16 mouse cellular contexts compared by ENCODE assay signal in the genomic region with DNA sequence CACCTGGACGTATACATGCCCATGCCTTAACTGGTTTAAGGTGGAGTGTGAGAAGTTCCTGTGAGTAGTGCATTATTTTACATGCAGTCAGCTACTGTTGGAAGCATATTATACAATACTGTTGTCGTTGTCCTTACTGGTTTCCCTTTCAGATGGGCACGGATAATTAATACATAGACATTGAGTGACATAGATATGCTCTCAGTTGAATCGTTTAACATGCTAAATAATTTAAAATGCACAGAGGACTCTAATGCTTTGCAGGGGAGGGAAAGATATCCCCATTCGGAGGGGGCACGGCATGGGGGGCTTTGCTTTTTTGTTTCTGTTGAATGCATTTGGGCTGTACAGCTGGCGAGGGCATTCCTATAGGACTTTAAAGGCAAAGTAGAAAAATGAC.
DNase-seq lines count a peak whose midpoint lies in the region; ATAC-seq lines count a peak whose summit lies in the region.
"Had no signal": no experiment of that assay in that cellular context is flagged by ENCODE, and none has a peak within 500 bp of the region (broad histone marks: within the 10 kb centered on the region; RNA-seq: fewer than 3 reads in every experiment).

No protein-coding gene starts in this region.

- DNase-seq in retina, embryonic 14.5 days (ENCODE audit: low spot score), result peak; percentile 52
- DNase-seq in thymus, postnatal 25 days, result no peak
- no peak for DNase-seq in gastrocnemius, postnatal 25 days
- DNase-seq in right cerebral cortex, postnatal 36 days (ENCODE audit: low spot score in 2 of 2), result no peak
- DNase-seq: cerebellum, adult 18-20 months; gastrocnemius, postnatal 14 days; kidney, adult 8-10 months; kidney, postnatal 4 days; lung, postnatal 10 days; right cerebral cortex, postnatal 25 days had no signal

- peak overlapping the region; percentile 44 for H3K4me2 ChIP-seq in forebrain, embryonic 13.5 days
- peak overlapping the region; percentile 16 for H3K4me2 ChIP-seq in hindbrain, embryonic 12.5 days (replicated peaks)
- peak overlapping the region; percentile 21 for H3K4me2 ChIP-seq in midbrain, embryonic 12.5 days (replicated peaks)
- H3K4me2 ChIP-seq: embryonic facial prominence, embryonic 12.5 days; heart, embryonic 11.5 days; liver, embryonic 12.5 days had no signal

- no peaks in the 10 kb centered on the region for H3K27me3 ChIP-seq in forebrain, embryonic 13.5 days
- no peaks in the 10 kb centered on the region for H3K27me3 ChIP-seq in hindbrain, embryonic 12.5 days
- no peaks in the 10 kb centered on the region for H3K27me3 ChIP-seq in midbrain, embryonic 12.5 days
- H3K27me3 ChIP-seq: embryonic facial prominence, embryonic 12.5 days; liver, embryonic 12.5 days had no signal

- peak; percentile 75 for ATAC-seq in forebrain, embryonic 13.5 days
- peak; percentile 84 for ATAC-seq in hindbrain, embryonic 12.5 days (ENCODE audit: low FRiP score)
- ATAC-seq in midbrain, embryonic 12.5 days (ENCODE audit: low FRiP score, low read depth), result peak; percentile 83
- ATAC-seq: liver, embryonic 12.5 days had no signal

- H3K27ac ChIP-seq in forebrain, embryonic 13.5 days, result peak overlapping the region; percentile 31; the same call in 1 of the 2 replicates
- 0 out of 2 replicates have a peak overlapping the region, but pooled peaks have one; percentile 18 for H3K27ac ChIP-seq in hindbrain, embryonic 12.5 days
- H3K27ac ChIP-seq in midbrain, embryonic 12.5 days (replicated peaks), result peak overlapping the region; percentile 60
- H3K27ac ChIP-seq: embryonic facial prominence, embryonic 12.5 days; liver, embryonic 12.5 days had no signal

- WGBS in forebrain, embryonic 13.5 days, result 13% methylated on average over 7 of the region's 7 CpGs
- WGBS in hindbrain, embryonic 12.5 days, result 37% methylated on average over 7 of the region's 7 CpGs
- WGBS in midbrain, embryonic 12.5 days, result 37% methylated on average over 7 of the region's 7 CpGs

- peaks cover 9% of the 10 kb centered on the region for H3K4me1 ChIP-seq in forebrain, embryonic 13.5 days
- H3K4me1 ChIP-seq in hindbrain, embryonic 12.5 days, result peaks cover 8% of the 10 kb centered on the region; the same call in 1 of the 2 replicates
- H3K4me1 ChIP-seq in midbrain, embryonic 12.5 days, result peaks cover 7% of the 10 kb centered on the region
- H3K4me1 ChIP-seq: embryonic facial prominence, embryonic 12.5 days; liver, embryonic 12.5 days had no signal

- peak overlapping the region; percentile 9 for H3K4me3 ChIP-seq in forebrain, embryonic 13.5 days
- H3K4me3 ChIP-seq in hindbrain, embryonic 12.5 days, result no peak overlapping the region
- H3K4me3 ChIP-seq in midbrain, embryonic 12.5 days, result no peak overlapping the region
- H3K4me3 ChIP-seq: embryonic facial prominence, embryonic 12.5 days; liver, embryonic 12.5 days had no signal

- H3K9me3 ChIP-seq in forebrain, embryonic 13.5 days (replicated peaks), result no peaks in the 10 kb centered on the region
- H3K9me3 ChIP-seq in hindbrain, embryonic 12.5 days (replicated peaks), result no peaks in the 10 kb centered on the region
- H3K9me3 ChIP-seq in midbrain, embryonic 12.5 days, result no peaks in the 10 kb centered on the region
- H3K9me3 ChIP-seq: embryonic facial prominence, embryonic 12.5 days; liver, embryonic 12.5 days had no signal

- no peak overlapping the region; the same call in 1 of the 2 replicates for H3K9ac ChIP-seq in forebrain, embryonic 13.5 days
- no peak overlapping the region for H3K9ac ChIP-seq in hindbrain, embryonic 12.5 days
- H3K9ac ChIP-seq in midbrain, embryonic 12.5 days (replicated peaks), result no peak overlapping the region
- H3K9ac ChIP-seq: embryonic facial prominence, embryonic 12.5 days; liver, embryonic 12.5 days had no signal

- no peaks in the 10 kb centered on the region for H3K36me3 ChIP-seq in forebrain, embryonic 13.5 days (ENCODE audit: poor library complexity, severe bottlenecking)
- H3K36me3 ChIP-seq in hindbrain, embryonic 12.5 days, result no peaks in the 10 kb centered on the region
- no peaks in the 10 kb centered on the region for H3K36me3 ChIP-seq in midbrain, embryonic 12.5 days
- H3K36me3 ChIP-seq: embryonic facial prominence, embryonic 12.5 days; liver, embryonic 12.5 days had no signal
